Mouse (Mus musculus) liver, adult 2 months (tissue): Measurements from ENCODE around the gene Hhipl1. TPM values are rescaled to one million over a fixed set of nuclear protein-coding genes. Genes with fewer than 3 reads are reported as not detected.
A peak's percentile ranks its signal among the peaks of the same experiment; 100 is the strongest.

Source experiments
- DNase-seq: peaks from one replicate; pipeline ENCODE4 v3.0.0-alpha.2; 2011; ENCODE audit warnings: low read depth, low spot score; ENCODE audit errors: extremely low read depth
- H3K27ac ChIP-seq: fragments of 200-500 bp; replicated peaks from 2 replicates; pipeline ENCODE4 v1.5.1; 2012; ENCODE audit warnings: low read depth, mild to moderate bottlenecking, control low read depth, inconsistent platforms, low read length; ENCODE audit not compliant: insufficient read depth
- H3K27me3 ChIP-seq: fragments of 200-500 bp; 2 replicates; pipeline ENCODE4 v1.6.1; 2012; ENCODE audit warnings: mild to moderate bottlenecking, moderate library complexity, low read length, inconsistent platforms; ENCODE audit not compliant: control insufficient read depth, insufficient read depth
- H3K36me3 ChIP-seq: fragments of 200-500 bp; 2 replicates; pipeline ENCODE4 v1.6.1; 2012; ENCODE audit warnings: low read length, inconsistent platforms; ENCODE audit not compliant: control insufficient read depth, insufficient read depth
- H3K4me1 ChIP-seq: fragments of 200-500 bp; 2 replicates; pipeline ENCODE4 v1.6.1; 2011; ENCODE audit warnings: low read length; ENCODE audit not compliant: control insufficient read depth, insufficient read depth
- H3K4me3 ChIP-seq: fragments of 200-500 bp; 2 replicates; pipeline ENCODE4 v1.5.1; 2011; ENCODE audit warnings: low read depth, mild to moderate bottlenecking, control low read depth, low read length, moderate library complexity; ENCODE audit not compliant: insufficient read depth
- H3K79me2 ChIP-seq: fragments of 200-500 bp; 2 replicates; pipeline ENCODE4 v1.6.1; 2012; ENCODE audit warnings: inconsistent platforms, mild to moderate bottlenecking, low read length, moderate library complexity; ENCODE audit not compliant: control insufficient read depth, insufficient read depth
- H3K9ac ChIP-seq: fragments of 200-500 bp; 2 replicates; pipeline ENCODE4 v1.6.1; 2012; ENCODE audit warnings: low read depth, mild to moderate bottlenecking, control low read depth, inconsistent platforms, low read length
- CTCF ChIP-seq: fragments of 200-500 bp; IDR thresholded peaks from 2 replicates; pipeline ENCODE4 v1.5.1; 2011; ENCODE audit warnings: low read depth, low read length, control low read depth
- POLR2A ChIP-seq: fragments of 200-500 bp; IDR thresholded peaks from 2 replicates; pipeline ENCODE4 v1.6.1; 2011; ENCODE audit warnings: low read length, control low read depth; ENCODE audit not compliant: insufficient read depth; ENCODE audit errors: extremely low read depth
- WGBS: fragments of 180-500 bp; shearing (Covaris S2); methylation state at CpG from one replicate; pipeline ENCODE4 v1.1.7; 2018; 5-methylcytosine and 5-hydroxymethylcytosine counted together
- polyA plus RNA-seq: library from polyadenylated mRNA; depleted of rRNA; stranded (reverse); fragments of >200 nt; gene quantifications from 2 replicates; pipeline ENCODE4 v1.2.3, GENCODE M21; 2012
- total RNA-seq: library from RNA; depleted of rRNA; stranded (reverse); fragments of >200 nt; gene quantifications from 2 replicates; pipeline ENCODE4 v1.2.3, GENCODE M21; 2014

Hhipl1 gene
- total and polyA plus RNA-seq, 2 experiments = 0.50 to 0.55 TPM

GRCm38 (mm10) chr12:108312432-108312851 lies 6.4 kb downstream of the Hhipl1 start:
- 17% methylated on average over 6 of the region's 6 CpGs for WGBS
- TF ChIP-seq POLR2A (no peak), CTCF (no peak)
- H3K79me2 ChIP-seq = no peaks in the 10 kb centered on the region
- peaks cover 10% of the 10 kb centered on the region for H3K4me1 ChIP-seq
- H3K27ac ChIP-seq = peak overlapping the region; percentile 93
- no peaks in the 10 kb centered on the region for H3K27me3 ChIP-seq
- H3K4me3 ChIP-seq = no peak overlapping the region
- H3K9ac ChIP-seq = no peak overlapping the region
- H3K36me3 ChIP-seq = no peaks in the 10 kb centered on the region
- peak; percentile 99 for DNase-seq

- peaks cover 4% of the 10 kb centered on the region for H3K27me3 ChIP-seq
- peak overlapping the region; percentile 33 for H3K9ac ChIP-seq
- H3K27ac ChIP-seq = peak overlapping the region; percentile 97
- TF ChIP-seq CTCF (no peak), POLR2A (no peak)
- 79% methylated on average over 1 of the region's 1 CpGs for WGBS
- peak; percentile 88 for DNase-seq
- peaks cover 10% of the 10 kb centered on the region for H3K4me1 ChIP-seq
- H3K36me3 ChIP-seq = no peaks in the 10 kb centered on the region
- no peaks in the 10 kb centered on the region for H3K79me2 ChIP-seq
- no peak overlapping the region for H3K4me3 ChIP-seq
These were observed 7.2 kb downstream of the Hhipl1 start for GRCm38 (mm10) chr12:108313244-108313772.

GRCm38 (mm10) chr12:108315818-108316217 lies 9.7 kb downstream of the Hhipl1 start:
- 62% methylated on average over 10 of the region's 10 CpGs for WGBS
- peaks cover 10% of the 10 kb centered on the region for H3K27me3 ChIP-seq
- no peak overlapping the region for H3K9ac ChIP-seq
- no peak for DNase-seq
- TF ChIP-seq CTCF (no peak), POLR2A (no peak)
- H3K27ac ChIP-seq = no peak overlapping the region
- H3K4me3 ChIP-seq = no peak overlapping the region
- peaks cover 10% of the 10 kb centered on the region for H3K4me1 ChIP-seq
- no peaks in the 10 kb centered on the region for H3K79me2 ChIP-seq
- no peaks in the 10 kb centered on the region for H3K36me3 ChIP-seq

GRCm38 (mm10) chr12:108316655-108317054 lies 10.6 kb downstream of the Hhipl1 start:
- Histone ChIP-seq H3K4me3 (no peak overlapping the region), H3K27ac (no peak overlapping the region), H3K4me1 (peaks cover 10% of the 10 kb centered on the region), H3K79me2 (no peaks in the 10 kb centered on the region), H3K36me3 (no peaks in the 10 kb centered on the region), H3K27me3 (peaks cover 10% of the 10 kb centered on the region), H3K9ac (no peak overlapping the region)
- TF ChIP-seq CTCF = no peak
- TF ChIP-seq POLR2A = no peak
- WGBS = 54% methylated on average over 6 of the region's 6 CpGs
- DNase-seq = no peak

- H3K4me1 ChIP-seq = peaks cover 6% of the 10 kb centered on the region; the same call in 1 of the 2 replicates
- no peak overlapping the region for H3K4me3 ChIP-seq
- no peak for TF ChIP-seq CTCF
- TF ChIP-seq POLR2A = no peak
- H3K27me3 ChIP-seq = peaks cover 10% of the 10 kb centered on the region
- H3K36me3 ChIP-seq = no peaks in the 10 kb centered on the region
- no peak overlapping the region for H3K27ac ChIP-seq
- no peak for DNase-seq
- H3K9ac ChIP-seq = no peak overlapping the region
- 23% methylated on average over 9 of the region's 9 CpGs for WGBS
- H3K79me2 ChIP-seq = no peaks in the 10 kb centered on the region
These were observed 11.2 kb downstream of the Hhipl1 start for GRCm38 (mm10) chr12:108317201-108317738.

GRCm38 (mm10) chr12:108317826-108318430 lies 11.9 kb downstream of the Hhipl1 start:
- no peak overlapping the region for H3K9ac ChIP-seq
- H3K27me3 ChIP-seq = peaks cover 10% of the 10 kb centered on the region
- no peaks in the 10 kb centered on the region for H3K36me3 ChIP-seq

More at GRCm38 (mm10) chr12:108317826-108318430, 11.9 kb downstream of the Hhipl1 start:
- H3K27ac ChIP-seq = no peak overlapping the region
- no peak overlapping the region for H3K4me3 ChIP-seq
- TF ChIP-seq POLR2A (no peak), CTCF (no peak)
- H3K4me1 ChIP-seq = peaks cover 4% of the 10 kb centered on the region; the same call in 1 of the 2 replicates
- no peaks in the 10 kb centered on the region for H3K79me2 ChIP-seq
- no peak for DNase-seq
- WGBS = 23% methylated on average over 18 of the region's 18 CpGs
